Mouse (Mus musculus): ENCODE results near the gene Ucn3. TPM values are rescaled to one million over a fixed set of nuclear protein-coding genes. Genes with fewer than 3 reads are reported as not detected.
"Not testable (repeated sequence)": the region's sequence is repeated elsewhere in the genome, so short reads cannot be mapped to it uniquely, and the experiment has no call there.

Ucn3 gene
- under 1 TPM in 2 of 4 experiments, not detected in 2; 0.86 to 0.89 TPM for total RNA-seq (2022)

DNA sequence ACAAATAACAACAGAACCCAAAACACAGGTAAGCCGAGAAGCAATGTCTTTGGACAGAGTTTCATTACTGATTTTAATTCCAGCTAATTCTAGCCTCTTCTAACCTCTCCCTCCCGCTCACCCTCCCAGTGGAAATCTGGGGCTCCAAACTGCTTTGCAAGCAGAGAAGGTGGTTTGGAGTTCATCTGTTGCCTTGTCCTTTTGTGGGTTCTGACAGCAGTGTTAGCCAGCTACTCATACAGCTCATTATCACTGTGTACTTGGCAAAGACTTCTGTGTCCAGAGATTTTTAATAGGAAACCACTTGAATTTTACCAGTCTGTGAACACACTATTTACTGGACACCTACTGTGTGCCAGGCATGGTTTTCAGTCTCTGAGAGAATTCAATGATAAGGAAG is at the start of gene Ucn3:
Gene Ucn3 (minus strand): TSS at position 101 of the 400 bp plus-strand sequence.
- no peak for DNase-seq (ENCODE audit: low spot score in 2 of 2)

DNA sequence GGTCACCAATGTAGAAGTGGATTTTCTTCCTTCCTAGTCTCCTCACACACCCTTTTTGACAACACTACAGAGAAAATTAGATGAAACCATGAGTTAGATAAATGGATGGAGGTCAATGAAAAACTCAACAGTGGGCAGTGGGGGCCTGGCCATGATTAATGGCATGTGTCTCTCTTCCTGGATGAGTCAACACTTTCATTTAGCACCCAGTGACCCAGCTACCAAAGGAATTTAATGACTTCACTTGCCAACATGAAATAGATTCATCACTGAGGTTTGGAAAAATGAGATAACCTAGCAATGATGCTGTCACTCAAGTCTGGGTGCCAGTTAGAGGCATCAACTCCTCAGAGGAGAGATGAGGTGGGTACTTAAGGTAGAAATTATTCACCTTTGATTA is 46.9 kb upstream of the Ucn3 start:
- no peak for DNase-seq (ENCODE audit: low spot score in 2 of 2)

DNA sequence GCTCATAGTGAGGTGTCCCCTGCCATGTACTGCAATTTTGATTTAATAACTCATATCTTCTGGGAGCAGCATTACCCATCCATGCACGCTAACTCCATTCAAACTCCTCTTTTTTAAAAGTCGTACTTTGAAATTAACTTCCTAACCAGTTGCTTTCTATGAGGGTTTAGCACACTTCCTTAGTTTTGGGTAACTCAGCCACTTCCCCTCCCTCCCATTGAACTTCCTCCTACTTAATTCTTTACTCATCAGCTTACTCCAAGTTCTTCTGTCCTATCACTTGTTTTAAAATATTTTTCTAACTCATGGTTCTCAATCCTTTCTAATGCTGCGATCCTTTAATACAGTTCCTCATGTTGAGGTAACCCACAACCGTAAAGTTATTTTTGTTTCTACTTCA is 23.7 kb upstream of the Ucn3 start:
- DNase-seq (ENCODE audit: low spot score in 2 of 2), result no peak

DNA sequence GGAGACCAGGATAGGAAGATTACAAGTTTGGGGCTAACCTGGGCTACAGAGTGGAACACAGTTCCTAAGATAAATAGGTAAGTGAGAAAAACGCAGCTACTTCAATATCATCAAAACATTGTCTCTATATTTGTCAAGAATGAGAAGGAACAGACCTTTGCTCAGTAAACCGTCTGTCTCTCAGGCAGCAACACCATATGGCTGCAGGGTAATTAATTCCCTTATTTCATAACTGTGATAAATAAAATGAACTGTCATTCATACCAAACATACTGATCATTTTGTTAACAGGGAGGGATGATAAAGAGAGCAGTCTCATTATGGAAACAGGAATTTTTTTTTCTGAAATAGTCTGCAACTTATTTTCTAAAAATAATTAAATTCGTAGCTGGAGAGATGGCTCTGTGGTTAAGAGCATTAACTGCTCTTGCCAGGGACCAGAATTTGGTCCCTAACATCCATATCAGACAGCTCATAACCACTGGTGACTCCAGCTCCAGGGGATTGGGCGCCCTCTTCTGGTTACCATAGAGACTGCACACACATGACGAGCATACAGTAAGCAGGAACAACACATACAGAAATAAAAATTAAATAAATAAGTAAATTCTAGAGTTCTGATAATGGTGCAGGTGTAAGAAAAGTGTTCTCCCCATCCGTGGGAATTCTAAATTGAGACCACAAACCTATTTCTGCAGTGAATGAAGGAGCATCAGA is 6.2 kb upstream of the Ucn3 start:
- no peak for DNase-seq (ENCODE audit: low spot score in 2 of 2)

- no peak for DNase-seq (ENCODE audit: low spot score in 2 of 2)
Measured at GRCm38 (mm10) chr13:3949477-3949876, 4.3 kb upstream of the Ucn3 start.

- no peak for DNase-seq (ENCODE audit: low spot score in 2 of 2)
Measured at GRCm38 (mm10) chr13:3947267-3947666, 2.1 kb upstream of the Ucn3 start.

DNA sequence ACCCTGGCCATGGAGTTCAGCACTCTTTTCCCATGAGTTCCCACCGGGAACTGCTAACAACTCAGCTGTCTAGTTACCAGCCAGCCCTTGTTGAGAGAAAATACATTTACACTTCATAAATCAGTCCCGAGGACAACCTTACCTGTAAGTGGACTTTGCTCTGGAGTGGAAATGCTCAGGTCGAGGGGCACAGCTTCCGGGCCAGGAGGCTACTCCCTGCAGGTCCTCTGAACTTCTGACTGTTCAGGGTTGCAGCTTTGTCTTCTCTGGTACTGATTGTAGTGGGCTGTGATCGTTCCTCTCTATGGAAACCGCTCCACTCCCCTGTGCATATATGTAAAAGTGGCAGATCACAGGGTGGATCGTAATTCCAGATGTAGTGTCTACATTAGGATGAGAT is 450 bp downstream of the Ucn3 start:
- no peak for DNase-seq (ENCODE audit: low spot score in 2 of 2)

DNA sequence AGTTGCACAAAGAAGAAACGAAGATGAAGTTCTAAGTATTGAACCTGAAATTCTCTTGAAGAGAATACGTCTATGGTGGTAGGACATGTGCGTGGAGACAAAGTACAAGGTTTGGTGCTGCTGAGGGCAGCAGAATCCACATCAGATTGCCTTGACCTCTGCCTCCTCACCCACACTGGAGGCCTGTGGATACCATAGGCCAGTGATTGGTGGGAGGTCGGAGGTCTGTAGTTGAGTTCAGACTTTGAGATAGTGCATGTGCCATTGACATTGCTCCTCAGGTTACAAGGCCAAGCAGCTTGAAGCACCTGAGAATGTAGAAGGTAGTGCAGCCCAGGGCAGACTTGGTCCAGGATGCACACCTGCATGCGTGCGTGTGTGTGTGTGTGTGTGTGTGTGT is 19.1 kb downstream of the Ucn3 start:
- DNase-seq (ENCODE audit: low spot score in 2 of 2), result no peak

GRCm38 (mm10) chr13:3925632-3926031 is 19.5 kb downstream of the Ucn3 start:
- DNase-seq (ENCODE audit: low spot score in 2 of 2), result no peak

GRCm38 (mm10) chr13:3924483-3924882 is 20.7 kb downstream of the Ucn3 start:
- DNase-seq (ENCODE audit: low spot score in 2 of 2), result no peak

DNA sequence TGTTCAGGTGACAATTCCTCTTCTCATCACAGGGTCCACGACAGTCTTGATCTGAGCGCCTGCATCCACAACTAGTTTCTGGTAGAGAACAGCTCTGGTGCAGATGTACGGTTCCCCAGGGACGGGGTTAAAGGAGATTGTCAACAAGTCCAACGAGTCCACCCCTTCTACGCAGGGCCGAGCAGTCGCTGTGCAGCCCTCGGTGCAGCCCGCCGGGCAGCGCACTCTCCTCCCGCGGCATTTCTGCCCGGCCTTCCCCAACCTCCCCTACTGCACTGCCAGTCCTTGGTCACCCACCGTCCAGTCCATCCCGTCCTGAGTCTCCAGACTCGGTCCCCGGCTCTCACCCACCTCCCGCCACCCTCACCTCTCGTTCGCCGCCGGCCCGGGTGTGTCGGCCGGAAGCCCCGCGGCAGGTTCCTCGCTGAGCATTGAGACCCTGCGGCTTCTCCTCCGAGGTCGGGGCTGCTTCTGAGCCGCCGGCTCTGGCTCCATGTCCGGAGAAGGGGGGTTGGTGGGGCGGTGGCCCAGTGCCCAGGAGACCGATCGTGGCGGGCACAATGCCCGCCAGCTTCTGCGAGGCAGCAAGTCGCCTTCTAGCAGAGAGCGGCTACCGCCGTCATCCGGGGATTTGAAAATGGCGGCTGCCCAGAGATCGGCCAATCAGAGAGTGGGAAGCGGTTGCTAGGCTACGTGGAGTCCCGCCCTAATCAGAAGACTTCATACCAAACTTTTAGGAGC is 27.4 kb downstream of the Ucn3 start, which contains the start of the genes Net1 and Tubal3:
Gene Net1 (minus strand): TSS at position 650 of the 741 bp plus-strand sequence.
Gene Tubal3 (plus strand): TSS at position 704 of the 741 bp plus-strand sequence.
- DNase-seq (ENCODE audit: low spot score in 2 of 2), result peak; percentile 72 to 87

DNA sequence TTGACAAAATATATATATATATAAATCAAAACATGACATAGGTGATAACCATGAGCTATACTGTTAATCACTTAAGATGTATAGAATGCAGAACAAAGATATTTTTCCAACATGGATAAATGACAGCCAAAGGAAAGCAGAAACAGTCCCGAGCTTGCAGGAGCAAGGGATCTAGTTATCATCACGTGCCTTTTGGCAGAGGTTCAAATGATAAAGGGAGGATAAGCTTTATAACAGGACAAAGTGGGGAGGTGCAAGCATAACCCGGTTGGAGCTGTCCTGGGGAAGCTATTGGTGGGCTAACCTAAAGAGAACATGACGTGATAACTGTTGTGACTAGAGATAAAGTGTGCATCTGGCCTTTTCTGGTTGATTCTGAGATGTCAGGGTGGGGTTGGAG is 31.6 kb downstream of the Ucn3 start:
- no peak for DNase-seq (ENCODE audit: low spot score in 2 of 2)

DNA sequence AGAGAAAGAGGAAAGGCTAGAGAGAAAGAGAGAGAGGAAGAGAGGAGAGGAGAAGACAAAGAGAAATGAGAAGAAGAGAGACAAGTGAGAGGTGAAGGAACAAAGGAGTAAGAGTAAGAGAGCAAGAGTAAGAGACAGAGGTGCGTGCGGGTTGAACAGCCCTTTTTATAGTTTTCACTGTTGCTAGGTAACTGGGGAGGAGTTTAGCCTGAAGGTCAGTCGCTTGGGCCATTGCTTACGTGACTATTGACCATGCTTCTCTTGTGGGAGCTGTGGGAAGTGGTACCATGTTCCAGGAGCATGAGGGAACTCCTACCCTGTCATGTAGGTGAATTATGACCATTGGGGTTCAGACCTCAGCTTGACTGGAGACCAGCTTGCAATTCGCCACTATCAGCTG is 34.8 kb downstream of the Ucn3 start:
- no peak for DNase-seq (ENCODE audit: low spot score in 2 of 2)

GRCm38 (mm10) chr13:3908262-3908661 is 36.9 kb downstream of the Ucn3 start:
- DNase-seq (ENCODE audit: low spot score in 2 of 2), result no peak

DNA sequence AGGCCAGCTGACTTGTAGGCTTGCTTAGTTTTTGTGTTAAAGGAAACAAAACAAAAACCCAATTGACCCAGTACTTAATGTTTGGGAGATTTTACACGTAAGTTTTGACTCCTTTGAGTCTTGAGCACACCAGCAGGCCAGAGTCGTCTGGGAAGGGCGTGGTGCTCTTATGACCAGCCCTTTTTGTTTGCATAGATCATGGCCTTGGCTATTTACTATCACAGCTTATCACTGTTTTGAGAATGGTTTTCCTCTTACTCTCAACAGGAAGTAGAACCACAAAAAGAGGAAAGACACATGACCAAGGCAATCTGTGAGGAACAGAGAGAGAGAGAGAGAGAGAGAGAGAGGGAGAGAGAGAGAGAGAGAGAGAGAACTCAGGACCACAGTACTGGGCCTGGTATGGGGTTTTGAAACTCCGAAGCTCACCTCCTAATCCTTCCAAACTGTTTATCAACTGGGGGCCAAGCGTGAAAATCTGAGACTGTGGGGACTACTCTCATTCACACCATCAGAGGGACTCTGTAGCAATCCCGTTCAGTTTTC is 37.9 kb downstream of the Ucn3 start:
- no peak for DNase-seq (ENCODE audit: low spot score in 2 of 2)

GRCm38 (mm10) chr13:3899301-3899700 is 45.8 kb downstream of the Ucn3 start:
- DNase-seq (ENCODE audit: low spot score in 2 of 2), result no peak

DNA sequence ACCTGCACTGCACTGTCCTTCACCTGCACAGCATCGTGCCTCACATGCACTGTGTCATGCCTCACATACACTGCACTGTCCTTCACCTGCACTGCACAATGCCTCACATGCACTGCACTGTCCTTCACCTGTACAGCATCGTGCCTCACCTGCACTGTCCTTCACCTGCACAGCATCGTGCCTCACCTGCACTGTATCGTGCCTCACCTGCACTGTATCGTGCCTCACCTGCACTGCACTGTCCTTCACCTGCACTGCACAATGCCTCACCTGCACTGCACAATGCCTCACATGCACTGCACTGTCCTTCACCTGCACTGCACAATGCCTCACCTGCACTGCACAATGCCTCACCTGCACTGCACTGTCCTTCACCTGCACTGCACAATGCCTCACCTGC is 46.9 kb downstream of the Ucn3 start:
- DNase-seq (ENCODE audit: low spot score in 2 of 2), result not testable (repeated sequence)

- peak; percentile 40 to 58 for DNase-seq (ENCODE audit: low spot score in 2 of 2)
Measured at GRCm38 (mm10) chr13:3896913-3897312, 48.2 kb downstream of the Ucn3 start.

DNA sequence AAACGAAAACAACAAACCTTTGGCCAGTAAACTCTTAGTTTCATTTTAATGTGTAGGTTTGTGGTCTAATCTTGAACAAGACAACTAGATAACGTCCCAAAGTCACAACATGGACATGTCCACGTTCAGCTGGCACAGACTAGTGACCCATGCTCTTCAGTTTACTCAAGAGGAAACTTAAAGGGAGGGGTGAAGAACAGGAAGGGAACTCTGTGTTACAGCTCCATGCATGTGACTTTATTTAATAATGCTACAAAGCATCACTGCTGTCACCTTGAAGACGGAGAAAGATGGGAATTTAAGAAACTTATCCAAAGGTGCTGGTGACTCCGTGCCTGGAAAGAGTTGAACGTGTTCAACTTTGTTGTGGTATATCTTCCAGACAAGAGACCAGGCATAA is 49.1 kb downstream of the Ucn3 start:
- no peak for DNase-seq (ENCODE audit: low spot score in 2 of 2)

DNA sequence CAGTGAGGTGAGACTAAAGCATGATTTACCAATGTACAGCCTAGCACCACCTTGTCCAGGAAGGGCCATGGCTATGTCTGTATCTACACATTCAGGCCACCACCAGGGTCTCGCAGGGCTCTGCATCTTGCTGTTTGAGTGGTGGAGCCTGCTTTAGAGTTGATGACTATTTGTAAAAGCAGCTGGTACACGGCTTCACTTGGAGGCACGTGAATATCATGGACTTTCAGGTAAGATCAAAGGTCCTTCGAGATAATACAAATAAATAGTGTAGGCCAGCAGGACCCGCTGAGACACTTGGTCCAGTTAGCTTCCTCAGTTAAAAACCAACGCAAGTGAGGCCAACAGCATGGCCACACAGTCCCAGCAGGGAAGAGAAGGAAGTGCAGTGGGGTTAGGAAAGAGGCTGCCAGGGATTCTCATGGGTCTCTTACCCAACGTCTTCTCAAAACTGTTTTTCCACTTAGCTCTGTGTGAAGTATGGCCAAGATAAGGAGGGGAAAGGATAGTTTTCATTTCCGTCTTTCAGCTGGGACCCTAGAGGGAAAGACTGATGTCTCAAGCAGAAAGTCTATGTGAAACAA is 49.7 kb downstream of the Ucn3 start:
- DNase-seq (ENCODE audit: low spot score in 2 of 2), result no peak

DNA sequence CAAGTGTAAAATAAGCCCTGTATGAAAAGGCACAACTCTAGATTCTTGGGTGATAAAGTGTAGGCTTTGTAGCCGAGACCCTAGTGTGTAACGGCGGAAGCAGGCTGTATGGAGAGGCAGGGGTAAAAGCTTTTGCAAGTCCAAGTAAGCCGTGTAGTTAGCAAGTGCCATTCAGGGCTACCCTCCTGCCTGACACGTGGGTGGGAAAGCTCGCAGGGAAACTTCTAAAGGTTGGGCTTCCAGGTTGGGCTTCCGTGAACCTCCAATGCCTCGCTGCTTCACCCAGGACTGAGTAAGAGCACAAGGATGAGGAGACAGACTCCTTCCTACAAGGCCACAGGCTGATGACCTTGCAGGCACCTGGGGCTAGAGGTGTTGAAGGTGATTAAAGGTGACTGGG is 50.6 kb downstream of the Ucn3 start:
- DNase-seq (ENCODE audit: low spot score in 2 of 2), result no peak

DNA sequence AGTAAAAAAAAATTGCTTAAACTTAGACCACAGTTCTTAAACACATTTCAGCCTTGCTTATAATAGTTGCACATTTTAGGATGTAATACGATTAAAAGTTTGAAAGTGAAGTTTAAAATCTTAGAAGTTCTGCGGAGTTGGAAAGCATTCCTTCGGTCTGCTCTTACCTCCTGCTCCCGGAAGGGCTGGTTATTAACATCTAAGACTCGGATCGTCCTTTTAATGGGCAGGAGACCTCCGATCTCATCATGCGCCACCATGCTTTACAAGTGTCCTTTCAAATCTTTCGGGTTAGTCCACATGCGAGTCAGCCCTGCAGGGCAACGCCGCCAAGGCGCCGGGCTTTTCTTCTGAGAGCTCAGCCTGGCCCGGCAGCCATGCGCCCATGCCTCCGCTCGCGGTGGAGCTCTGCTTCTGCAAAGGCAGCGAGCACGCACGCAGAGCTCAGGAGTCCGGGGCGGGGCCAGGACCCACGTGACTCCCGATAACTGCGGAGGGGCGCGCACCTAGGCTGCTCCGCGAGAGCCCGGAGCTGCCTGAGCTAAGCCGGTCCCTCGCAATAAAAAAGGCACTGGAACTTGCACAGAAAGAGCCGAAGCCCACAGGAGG is 51.9 kb downstream of the Ucn3 start:
- DNase-seq (ENCODE audit: low spot score in 2 of 2), result peak; percentile 82
